Mouse (Mus musculus) spleen, postnatal 10 days (tissue): ENCODE data around the gene Apela.

Experiments
- DNase-seq, 2 experiments: peaks; one replicate each; pipeline ENCODE4 v3.0.0; 2021 to 2022; ENCODE audit warnings: low spot score in 2 of 2

Apela gene

DNA sequence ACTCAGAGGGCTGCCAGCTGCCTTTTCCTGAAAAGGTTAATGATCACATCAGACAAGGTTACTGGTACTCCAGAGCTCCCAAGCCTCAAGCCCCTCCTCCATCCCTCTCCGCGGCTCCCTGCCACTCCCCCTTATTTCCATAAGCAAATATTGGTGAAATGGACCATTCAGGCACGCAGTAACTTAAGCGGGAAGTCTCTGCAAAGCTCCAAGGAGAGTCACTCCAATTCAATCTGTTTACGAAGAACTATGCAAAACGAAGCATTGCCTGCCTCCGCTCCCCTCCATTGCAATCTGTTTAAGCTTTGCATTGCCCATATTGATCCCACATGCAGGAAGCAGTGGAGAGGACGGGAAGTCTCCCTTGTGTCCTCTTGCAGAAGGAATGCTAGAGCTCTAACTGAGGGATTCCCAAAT is at the start of gene Apela:
Apela (minus strand) TSS at position 220 of the 417 bp plus-strand sequence.
- DNase-seq = no peak

- DNase-seq = no peak
These were observed 48.5 kb upstream of the Apela start for GRCm38 (mm10) chr8:65085680-65086079.

- DNase-seq = no peak
These were observed 43.6 kb upstream of the Apela start for GRCm38 (mm10) chr8:65080731-65081130.

DNA sequence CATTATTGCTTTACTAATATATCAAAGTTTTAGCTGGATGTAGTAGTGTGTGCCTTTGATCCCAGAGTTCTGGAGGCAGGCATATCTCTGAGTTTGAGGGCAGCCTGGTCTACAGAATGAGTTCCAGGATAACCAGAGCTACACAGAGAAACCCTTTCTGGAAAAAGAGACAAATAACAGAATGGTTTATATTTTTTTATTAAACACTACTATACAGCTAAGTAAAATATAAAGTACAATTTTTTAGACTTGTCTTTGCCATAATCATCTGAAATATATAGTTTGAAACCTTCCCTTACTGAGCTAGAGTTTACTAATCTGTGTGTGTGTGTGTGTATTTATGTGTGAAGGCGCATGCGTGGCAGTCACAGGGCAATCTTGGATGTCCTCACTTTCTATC is 37.6 kb upstream of the Apela start, which contains the start of gene Gm10663:
Gm10663 (plus strand) TSS at position 301 of the 400 bp plus-strand sequence.
- DNase-seq = no peak

GRCm38 (mm10) chr8:65070996-65071395 is 33.9 kb upstream of the Apela start:
- no peak for DNase-seq

GRCm38 (mm10) chr8:65068473-65068819 is 31.3 kb upstream of the Apela start:
- no peak for DNase-seq

GRCm38 (mm10) chr8:65067694-65068472 is 30.7 kb upstream of the Apela start:
- DNase-seq = no peak

GRCm38 (mm10) chr8:65067031-65067430 is 29.9 kb upstream of the Apela start:
- DNase-seq = no peak

DNA sequence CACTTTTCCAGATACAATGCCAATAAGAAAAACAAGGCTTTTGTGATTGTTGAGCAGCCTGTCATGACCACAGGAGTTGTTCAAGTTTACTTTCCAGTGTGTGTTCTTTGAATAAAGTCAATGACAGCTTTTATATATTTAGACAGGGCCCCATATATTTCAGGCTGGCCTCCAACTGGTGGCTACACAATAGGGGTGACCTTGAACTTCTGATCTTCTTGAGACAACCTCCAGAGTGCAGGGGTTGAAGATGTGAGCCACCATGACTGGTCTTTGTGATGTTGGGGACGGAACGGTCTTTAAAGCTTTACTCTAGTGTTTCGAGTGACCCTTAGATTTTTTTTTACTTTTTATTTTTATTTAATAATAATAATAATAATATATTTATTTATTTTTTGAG is 28.5 kb upstream of the Apela start:
- no peak for DNase-seq

DNA sequence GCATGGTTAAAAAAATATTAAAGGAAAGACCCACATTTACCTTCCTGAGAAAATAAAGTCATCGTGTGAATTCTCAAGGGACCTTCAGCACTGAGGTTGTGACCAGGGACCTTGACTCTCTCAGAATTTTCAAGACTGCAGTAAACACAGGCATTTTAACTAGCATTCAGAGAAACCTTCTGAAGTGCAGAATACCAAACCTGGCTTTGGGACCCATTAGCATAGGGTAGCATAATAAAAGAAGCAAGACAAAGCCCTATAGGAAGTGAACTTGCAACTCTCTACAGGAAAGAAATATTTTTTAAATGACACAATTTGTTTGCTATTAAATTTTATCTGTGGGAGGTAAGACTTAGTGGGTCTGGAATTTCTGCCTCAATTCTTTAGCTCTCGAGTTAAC is 26.9 kb upstream of the Apela start:
- no peak for DNase-seq

- DNase-seq = no peak
These were observed 25.1 kb upstream of the Apela start for GRCm38 (mm10) chr8:65062195-65062594.

DNA sequence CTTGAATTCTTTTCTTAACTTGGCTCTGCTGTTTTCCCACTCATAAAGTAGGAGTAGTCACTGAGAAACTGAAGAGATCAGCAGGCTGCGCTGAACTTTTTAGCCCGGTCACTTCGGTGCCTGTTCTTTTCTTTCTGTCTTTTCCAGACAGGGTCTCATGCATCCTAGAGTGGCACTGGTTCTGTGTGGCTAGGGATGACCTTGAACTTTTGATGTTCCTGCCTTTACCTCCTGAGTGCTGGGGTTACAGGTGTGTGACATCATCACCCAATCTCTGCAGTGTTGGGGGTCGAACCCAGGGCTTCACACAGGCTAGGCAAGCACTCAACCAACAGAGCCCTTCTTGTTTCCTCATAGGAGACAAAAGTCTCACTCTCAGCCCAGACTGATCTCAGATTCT is 19.6 kb upstream of the Apela start:
- DNase-seq = no peak

DNA sequence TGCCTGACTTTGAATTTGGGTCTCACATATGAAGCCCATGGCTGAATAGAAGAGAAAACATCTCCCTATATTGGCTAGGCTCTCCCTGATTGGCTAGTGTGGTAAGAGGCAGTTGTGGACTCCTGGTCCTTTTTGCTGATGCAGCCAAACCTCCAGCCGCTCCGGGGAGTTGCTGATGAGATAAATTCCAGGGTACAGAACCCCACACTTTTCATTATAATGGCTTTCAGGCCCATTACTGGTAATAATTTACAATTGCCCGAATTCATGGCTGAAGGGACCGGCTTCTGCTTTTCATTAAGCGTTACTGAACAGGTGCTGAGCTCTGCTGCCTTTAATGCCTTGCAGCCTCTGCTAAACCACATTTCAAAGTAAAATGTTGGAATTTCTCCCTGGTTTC is 16.8 kb upstream of the Apela start:
- no peak for DNase-seq

GRCm38 (mm10) chr8:65053554-65053953 is 16.4 kb upstream of the Apela start:
- no peak for DNase-seq

DNA sequence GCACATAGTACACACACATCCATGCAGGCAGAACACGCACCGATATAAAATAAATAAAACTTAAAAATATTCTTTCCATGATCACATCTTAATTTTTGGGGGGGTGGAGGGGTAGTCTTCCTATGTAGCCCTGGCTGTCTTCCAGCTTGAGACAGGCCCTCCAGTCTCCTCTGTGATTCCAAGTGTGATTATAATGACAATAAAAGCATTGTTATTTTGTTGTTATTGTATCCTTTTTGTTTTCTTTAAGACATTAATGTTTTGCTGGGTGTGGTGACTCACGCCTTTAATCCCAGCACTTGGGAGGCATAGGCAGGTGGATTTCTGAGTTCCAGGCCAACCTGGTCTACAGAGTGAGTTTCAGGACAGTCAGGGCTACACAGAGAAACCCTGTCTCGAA is 10.7 kb upstream of the Apela start:
- DNase-seq = no peak

- no peak for DNase-seq
These were observed 10.1 kb upstream of the Apela start for GRCm38 (mm10) chr8:65047193-65047592.

DNA sequence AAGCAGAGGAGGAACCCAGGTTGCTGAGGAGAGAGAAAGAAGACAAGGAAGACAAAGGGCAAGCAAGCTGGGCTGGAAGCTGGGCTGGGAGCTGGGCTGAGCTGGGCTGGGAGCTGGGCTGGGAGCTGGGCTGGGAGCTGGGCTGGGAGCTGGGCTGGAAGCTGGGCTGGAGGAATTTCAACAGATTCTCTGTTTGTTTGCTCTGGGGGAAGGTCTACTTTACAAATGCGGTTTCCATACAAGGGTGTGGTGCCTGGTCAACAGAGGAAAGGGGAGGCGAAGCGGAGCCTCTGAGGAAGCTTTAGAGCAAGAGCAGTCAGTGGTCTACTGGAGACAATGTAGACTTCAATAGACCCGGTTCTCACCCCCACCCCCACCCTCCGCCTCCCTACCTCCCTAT is 9.4 kb upstream of the Apela start:
- no peak for DNase-seq

GRCm38 (mm10) chr8:65034136-65034535 is 3.0 kb downstream of the Apela start:
- DNase-seq = no peak

- DNase-seq = no peak
These were observed 4.1 kb downstream of the Apela start for GRCm38 (mm10) chr8:65033056-65033455.

DNA sequence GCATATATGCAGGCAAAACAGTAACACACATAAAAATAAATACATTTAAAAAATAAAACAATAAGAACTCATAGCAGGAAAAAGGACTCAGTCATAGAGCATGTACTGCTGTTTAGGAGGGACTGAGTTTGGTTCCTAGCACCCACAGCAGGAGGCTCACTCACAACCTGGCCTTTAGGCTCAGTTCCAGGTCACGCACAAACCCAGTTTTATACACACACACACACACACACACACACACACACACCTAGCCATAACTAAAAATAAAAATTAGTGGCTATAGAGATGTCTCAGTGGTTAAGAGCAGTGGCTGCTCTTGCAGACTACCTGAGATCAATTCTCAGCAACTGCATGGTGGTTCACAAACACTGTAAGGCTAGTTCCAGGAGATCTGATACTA is 5.0 kb downstream of the Apela start:
- no peak for DNase-seq

DNA sequence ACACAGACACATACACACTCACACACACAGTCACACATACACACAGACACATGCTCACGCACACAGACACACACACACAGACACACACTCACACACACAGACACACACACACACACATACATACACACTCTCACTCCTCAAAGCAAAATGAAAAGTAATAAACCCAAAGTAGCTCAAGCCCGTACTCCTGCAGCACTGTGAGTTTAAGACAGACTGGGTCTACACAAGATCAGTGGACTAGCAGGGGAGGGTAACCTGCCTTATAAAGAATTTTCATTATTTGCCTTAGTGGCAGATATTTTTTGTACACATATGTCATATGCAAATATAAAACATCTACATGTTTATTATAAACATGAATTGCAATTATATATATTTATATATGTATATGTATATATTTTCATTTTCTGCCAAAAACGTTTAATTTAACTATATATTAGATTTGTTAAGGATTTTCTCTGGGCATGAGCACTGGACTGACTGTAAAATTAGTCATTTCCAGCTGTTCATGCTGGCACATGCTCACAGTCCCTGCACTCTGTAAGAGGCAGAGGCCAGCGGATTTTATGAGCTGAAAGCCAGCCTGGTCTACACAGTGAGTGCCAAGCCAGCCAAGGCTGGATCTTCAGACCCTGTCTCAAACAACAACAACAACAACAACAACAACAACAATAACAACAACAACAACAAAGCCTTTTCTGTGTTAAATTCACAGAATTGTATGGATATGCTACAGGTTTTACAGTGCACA is 6.2 kb downstream of the Apela start:
- DNase-seq = no peak

DNA sequence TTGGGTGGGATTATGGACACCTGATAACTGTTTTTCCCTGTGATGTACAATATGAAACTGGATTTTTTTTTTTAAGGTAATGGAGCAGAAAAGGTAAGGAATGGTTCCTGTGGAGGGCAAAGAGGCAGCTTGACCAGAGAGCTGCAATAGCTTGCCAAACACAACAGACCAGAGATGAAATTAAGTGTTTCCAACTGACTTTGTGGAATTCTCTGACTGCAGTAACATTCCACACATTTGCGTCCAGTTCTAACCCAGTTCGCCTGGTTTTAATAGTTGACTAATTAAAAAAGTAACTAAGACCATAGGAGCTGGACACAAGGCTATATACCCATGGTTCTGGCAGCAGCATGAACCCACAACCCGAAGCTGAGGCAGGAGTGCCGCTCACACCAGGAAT is 7.4 kb downstream of the Apela start:
- DNase-seq = no peak

DNA sequence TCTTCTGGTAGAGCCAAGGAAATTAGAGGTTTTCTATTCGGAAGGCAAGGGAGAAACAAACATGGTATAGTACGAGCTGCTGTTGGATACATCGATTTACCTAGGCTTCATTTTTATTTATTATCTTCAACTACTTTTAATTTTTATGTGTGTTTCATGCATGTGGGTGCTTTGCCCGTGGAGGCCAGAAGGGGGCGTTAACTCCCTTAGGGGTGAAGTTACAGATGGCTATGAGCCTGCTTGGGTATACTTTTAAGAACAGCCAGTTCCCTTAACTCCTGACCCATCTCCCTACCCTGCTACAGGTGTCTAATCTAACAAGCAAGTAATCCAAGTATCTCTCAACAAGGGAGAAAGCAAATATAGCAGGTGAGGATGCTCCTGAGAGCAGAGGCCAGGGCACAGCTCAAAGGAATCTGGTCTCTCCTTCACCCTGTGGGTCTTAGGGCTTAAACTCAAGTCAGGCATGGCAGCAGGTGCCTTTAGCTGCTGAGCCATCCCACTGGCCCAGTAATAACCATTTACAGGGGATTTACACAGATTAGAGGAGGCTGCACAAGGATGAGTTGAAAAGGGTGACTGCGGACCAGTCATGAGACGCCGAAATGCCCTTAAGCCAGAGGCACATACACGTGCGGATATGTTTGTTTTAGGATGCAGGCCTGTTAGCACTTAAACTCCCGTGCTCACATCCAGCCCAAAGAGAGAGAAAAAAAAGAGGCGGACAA is 8.0 kb downstream of the Apela start:
- DNase-seq = no peak
